Mouse (Mus musculus) brain, embryonic 14.5 days (tissue): Measurements from ENCODE around the gene Gm47429. TPM values are rescaled to one million over a fixed set of nuclear protein-coding genes. Genes with fewer than 3 reads are reported as not detected.
"Not testable (repeated sequence)": the region's sequence is repeated elsewhere in the genome, so short reads cannot be mapped to it uniquely, and the experiment has no call there.

Experiments
- DNase-seq: peaks from one replicate; pipeline ENCODE4 v3.0.0-alpha.2; 2011; ENCODE audit warnings: low read depth
- CTCF ChIP-seq: fragments of 200-500 bp; IDR thresholded peaks from 2 replicates; pipeline ENCODE4 v1.5.1; 2012; ENCODE audit warnings: inconsistent platforms, mild to moderate bottlenecking, moderate library complexity, borderline replicate concordance; ENCODE audit not compliant: insufficient read depth, insufficient read length; ENCODE audit errors: extremely low read depth
- POLR2A ChIP-seq: fragments of 200-500 bp; IDR thresholded peaks from 2 replicates; pipeline ENCODE4 v1.6.1; 2012; ENCODE audit warnings: mild to moderate bottlenecking, inconsistent platforms, borderline replicate concordance; ENCODE audit not compliant: poor library complexity, insufficient read depth, insufficient read length, severe bottlenecking; ENCODE audit errors: extremely low read depth
- polyA plus RNA-seq: library from polyadenylated mRNA; depleted of rRNA; stranded (reverse); fragments of >200 nt; gene quantifications from 2 replicates; pipeline ENCODE4 v1.2.3, GENCODE M21; 2012; rRNA removed

Gm47429 gene
- not detected in 2 replicates for polyA plus RNA-seq

DNA sequence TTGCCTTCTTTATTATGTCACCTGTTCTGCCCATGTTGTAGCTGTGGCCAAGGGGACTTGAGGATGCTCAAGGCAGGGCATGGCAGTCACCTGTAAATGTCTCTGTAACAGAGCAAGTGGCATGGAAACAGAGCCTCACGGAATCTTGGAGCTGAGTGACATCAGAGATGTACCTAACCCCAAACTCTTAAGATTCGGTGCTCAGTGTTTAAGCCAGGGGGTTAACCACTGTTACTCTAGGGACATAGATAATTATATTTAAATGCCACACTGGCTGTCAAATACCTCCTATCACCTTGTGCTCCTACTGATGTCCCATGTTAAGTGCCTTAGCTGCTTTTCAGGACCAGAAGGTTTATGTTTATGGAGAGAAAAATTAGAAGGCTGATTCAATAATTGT, at the start of gene Gm47429:
Gene Gm47429, minus strand, starts transcription at position 101 of the 400 bp plus-strand sequence.
- no peak for TF ChIP-seq CTCF
- TF ChIP-seq POLR2A: no peak
- no peak for DNase-seq

DNA sequence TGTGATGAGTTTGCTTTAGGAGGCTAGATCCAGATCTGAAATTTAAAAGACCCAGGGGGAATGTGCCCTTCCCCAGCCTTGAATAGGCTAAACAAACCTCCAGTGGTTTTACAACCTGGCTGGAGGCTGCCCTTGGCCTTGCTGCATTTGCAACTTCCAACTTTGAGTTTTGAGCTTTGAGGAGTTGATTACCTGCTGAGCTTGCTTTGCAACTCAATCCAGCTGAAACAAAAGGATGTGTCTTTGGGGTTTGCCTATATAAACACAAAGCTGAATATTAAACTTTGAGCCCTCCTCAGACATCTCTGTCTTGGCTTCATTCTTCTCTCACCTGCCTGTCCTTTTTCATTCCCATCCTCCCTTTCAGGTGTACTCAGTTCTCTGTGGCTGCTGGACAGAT, 44.8 kb upstream of the Gm47429 start:
- not testable (repeated sequence) for DNase-seq

DNA sequence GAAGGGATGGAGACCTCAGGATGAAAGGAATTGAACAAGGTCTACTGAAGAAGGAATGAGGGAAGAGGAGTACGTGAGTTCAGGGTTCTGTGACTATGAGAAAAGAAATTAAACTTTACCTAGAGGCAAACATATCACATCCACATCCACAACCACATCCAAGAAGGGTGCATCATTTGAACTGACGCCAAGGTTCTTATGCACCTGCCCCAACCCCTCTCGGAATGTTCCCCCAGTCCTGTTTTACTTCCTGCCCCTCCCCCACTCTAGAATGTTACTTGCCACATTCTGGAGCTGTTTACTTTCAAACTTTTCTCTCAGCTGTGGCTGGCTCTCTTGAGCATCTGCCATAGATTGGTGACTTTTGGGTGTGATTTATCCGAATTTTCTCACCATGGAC, 23.3 kb upstream of the Gm47429 start, which contains the start of gene Nutm2:
Gene Nutm2, plus strand, starts transcription at position 301 of the 400 bp plus-strand sequence.
- no peak for DNase-seq
- TF ChIP-seq CTCF: no peak
- no peak for TF ChIP-seq POLR2A

- peak; percentile 24 for DNase-seq
- TF ChIP-seq CTCF: no peak
- TF ChIP-seq POLR2A: no peak
Measured at GRCm38 (mm10) chr13:50464621-50465562, 21.2 kb upstream of the Gm47429 start.

DNA sequence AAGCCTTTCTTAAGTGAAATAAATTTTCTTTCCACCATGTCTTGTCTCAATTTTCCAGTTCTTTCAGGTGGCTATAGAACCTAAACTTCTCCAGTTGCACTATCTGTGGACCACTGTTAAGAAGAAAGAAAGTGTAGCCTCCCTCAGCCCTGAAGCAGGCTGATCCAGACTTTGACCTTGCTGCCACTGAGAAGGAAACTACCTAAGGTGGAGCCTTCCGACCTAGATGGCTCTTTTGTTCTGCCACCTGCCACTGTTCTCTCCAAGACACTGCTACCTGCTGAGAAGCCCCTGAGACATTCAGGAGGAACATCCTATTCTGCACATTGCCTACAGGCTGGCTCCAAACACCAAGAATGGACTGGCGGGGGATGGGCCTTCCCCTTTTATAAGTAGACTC, 16.7 kb upstream of the Gm47429 start:
- DNase-seq: not testable (repeated sequence)

DNA sequence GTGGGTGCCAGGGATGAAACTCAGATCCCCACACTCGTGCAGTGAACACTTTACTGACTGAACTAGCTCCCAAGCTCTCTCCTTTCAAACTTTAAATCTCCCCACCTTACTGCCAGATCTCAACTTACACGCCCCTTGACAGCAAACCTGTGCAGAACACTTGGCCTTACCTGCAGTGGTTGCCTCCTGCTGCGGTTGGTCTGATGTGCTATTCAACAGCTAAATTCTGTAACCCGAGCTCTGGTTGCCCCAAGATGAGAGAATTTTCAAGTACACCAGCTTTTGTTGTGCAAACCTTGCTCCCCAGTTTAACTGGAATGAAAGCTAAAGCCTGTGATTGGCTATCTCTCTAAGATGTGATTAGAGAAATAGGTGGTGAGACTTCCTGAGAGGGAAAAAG, 9.7 kb upstream of the Gm47429 start:
- DNase-seq: no peak
- TF ChIP-seq CTCF (no peak), POLR2A (no peak)

DNA sequence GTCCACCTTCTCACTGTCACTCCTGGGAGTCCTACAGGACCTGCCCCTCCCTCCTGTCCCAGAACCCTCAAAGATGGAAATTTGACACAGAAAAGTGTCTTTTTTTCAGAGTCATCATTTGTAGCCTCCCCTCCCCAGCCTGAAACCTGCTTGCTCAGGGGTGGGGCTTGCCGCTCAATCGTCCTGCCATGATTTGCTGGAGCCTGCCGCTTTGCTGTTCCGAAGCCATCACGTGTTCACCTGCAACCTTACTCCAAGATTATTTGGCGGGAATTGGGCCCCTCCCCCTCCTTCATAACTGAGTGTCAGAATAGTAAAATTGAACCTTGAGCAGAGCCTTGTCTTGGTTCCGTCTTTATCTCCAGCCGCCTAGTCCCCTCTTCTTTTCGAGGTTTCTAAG, 8.6 kb upstream of the Gm47429 start:
- DNase-seq: not testable (repeated sequence)

DNA sequence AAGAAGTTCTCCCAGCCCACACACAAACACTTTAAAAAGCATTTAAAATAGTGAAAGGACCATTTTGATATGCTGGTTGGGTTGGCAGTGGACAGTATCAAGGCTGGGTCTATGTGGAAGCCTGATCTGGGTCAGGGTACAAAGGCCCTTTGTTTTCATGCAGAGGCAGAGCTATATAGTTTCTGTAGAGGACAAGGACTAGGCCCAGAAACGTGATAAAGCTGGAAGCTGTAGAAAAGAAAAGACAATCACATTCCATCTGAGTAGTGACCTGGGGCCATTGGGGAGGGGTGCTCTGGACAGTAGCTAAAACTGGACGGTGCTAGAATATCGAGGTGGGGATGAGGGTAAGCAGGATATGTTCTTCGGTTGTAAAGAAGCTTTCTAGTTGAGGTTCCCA, 1.5 kb upstream of the Gm47429 start:
- no peak for TF ChIP-seq CTCF
- TF ChIP-seq POLR2A: no peak

DNA sequence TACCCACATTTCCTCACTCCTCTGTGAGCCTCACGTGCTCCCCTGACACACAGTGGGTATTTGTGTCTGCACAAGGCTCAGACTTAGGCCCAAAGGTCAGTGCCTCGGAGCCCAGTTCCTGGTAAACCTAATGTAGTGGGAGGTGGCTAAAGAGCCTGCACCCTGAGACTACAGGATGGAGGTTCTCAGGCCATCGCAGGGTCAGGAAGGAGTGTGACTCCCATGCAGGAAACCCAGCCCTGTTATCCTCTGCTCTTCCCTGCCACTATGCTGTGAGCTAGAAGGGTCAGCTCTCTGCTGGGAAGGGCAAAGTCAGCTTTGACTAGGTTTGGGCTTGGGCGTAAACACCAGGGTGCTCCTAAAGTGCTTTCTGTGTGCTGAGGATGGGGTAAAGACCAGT, 17.0 kb downstream of the Gm47429 start:
- no peak for DNase-seq

More for the DNA sequence above, 1.5 kb upstream of the Gm47429 start:
- no peak for DNase-seq

DNA sequence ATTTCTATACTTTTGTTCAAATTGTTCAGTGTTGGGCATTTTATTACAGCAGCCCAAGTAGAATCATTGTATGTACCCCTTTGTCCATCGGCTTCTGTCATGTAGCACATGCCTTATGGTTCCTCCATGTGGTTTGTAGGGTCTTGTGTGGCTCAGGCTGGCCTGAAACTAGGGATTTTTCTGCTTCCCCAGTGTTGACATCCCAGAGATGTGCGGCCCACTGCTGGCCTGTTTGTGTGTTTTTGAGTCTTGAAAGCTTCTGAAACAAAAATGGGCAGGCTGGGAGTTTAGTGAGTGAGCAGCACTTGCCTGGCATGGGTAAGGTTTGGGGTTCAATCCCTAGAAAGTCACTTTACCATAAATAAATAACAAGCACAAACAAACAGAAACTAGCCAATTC, 19.2 kb downstream of the Gm47429 start:
- DNase-seq: no peak
- TF ChIP-seq CTCF: no peak
- TF ChIP-seq POLR2A: no peak

More for the DNA sequence above, 17.0 kb downstream of the Gm47429 start:
- TF ChIP-seq POLR2A: no peak
- TF ChIP-seq CTCF: no peak

- no peak for TF ChIP-seq CTCF
- TF ChIP-seq POLR2A: no peak
Measured at GRCm38 (mm10) chr13:50423625-50424209, 20.0 kb downstream of the Gm47429 start.

DNA sequence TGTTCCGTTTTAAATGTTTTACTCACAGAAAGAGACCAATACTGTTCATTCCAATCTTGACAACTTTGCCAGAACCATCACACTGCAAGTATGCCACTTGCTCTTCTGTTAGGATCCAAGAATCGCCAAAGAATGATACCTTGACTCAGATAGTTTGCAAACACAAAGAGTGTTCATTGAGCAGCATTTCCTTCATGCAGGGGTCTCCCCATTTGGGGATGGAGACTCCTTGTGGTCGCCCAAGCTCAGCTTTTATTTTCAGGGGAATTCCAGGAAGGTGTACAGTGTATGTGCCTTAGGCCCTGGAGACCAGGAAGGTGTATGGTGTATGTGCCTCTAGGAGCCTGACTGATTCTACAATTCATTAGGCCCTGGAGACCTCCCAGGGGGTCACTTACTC, 25.3 kb downstream of the Gm47429 start:
- no peak for TF ChIP-seq POLR2A
- peak; percentile 16; the same call in 1 of the 2 replicates for TF ChIP-seq CTCF
- DNase-seq: peak; percentile 18

More at GRCm38 (mm10) chr13:50423625-50424209, 20.0 kb downstream of the Gm47429 start:
- DNase-seq: no peak
